Mouse (Mus musculus): ENCODE data around the gene Matk. TPM values are rescaled to one million over a fixed set of nuclear protein-coding genes. Genes with fewer than 3 reads are reported as not detected.

Gene Matk
- polyA plus RNA-seq, 1 experiment from 2014 or later: 48.3 TPM

DNA sequence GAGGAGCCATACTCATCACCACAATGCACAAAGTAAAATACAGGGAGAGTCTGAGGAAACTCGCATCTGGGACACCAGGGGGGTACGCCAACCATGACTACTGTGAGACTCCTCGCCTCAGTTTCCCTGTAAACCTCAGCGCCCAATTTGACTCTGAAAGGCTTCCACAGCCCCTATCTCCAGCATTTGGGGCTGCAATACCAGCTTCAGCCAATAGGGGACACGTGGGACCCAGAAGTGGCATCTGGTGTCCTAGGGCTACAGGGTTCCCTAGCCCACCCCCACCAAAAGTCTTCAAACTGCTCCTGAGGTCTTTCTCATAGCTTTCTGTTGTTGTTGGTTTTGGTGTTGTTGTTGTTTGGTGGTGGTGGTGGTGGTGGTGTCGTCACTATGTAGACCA lies 35.9 kb downstream of the Matk start:
- no peak overlapping the region for H3K4me2 ChIP-seq
- H3K27me3 ChIP-seq (replicated peaks): peaks cover 50% of the 10 kb centered on the region
- WGBS: 38% methylated on average over 6 of the region's 6 CpGs
- peaks cover 33% of the 10 kb centered on the region for H3K4me1 ChIP-seq
- no peak overlapping the region for H3K27ac ChIP-seq (replicated peaks)
- no peaks in the 10 kb centered on the region for H3K36me3 ChIP-seq
- no peak overlapping the region for H3K4me3 ChIP-seq (replicated peaks)
- H3K9ac ChIP-seq (replicated peaks): no peak overlapping the region
- H3K9me3 ChIP-seq (replicated peaks): no peaks in the 10 kb centered on the region
- no peak for ATAC-seq (ENCODE audit: low FRiP score)

DNA sequence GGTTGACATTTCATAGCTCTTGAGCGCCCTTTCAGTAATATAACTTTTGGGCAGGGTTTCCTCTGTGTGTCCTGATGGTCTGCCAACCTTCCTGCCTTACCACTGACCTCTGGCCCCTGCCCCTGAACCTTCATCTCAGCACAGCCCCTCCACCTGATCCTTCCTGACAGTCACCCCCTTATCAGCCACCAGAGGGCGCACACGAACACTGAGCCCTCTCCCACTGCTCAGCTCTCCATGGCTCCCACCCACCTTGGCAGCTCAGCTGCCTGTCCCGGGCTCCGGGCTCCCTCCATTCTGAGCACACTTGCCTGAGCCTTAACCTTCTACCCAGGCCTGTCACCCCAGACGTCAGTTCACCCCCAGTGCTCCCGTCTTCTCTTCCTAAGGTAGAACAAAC lies 36.5 kb downstream of the Matk start:
- Histone ChIP-seq H3K27ac (replicated peaks) (no peak overlapping the region), H3K9me3 (replicated peaks) (no peaks in the 10 kb centered on the region), H3K27me3 (replicated peaks) (peaks cover 43% of the 10 kb centered on the region), H3K4me1 (peaks cover 39% of the 10 kb centered on the region), H3K9ac (replicated peaks) (no peak overlapping the region), H3K4me3 (replicated peaks) (no peak overlapping the region), H3K36me3 (no peaks in the 10 kb centered on the region), H3K4me2 (no peak overlapping the region)
- no peak for ATAC-seq (ENCODE audit: low FRiP score)
- WGBS: 6% methylated on average over 7 of the region's 7 CpGs

DNA sequence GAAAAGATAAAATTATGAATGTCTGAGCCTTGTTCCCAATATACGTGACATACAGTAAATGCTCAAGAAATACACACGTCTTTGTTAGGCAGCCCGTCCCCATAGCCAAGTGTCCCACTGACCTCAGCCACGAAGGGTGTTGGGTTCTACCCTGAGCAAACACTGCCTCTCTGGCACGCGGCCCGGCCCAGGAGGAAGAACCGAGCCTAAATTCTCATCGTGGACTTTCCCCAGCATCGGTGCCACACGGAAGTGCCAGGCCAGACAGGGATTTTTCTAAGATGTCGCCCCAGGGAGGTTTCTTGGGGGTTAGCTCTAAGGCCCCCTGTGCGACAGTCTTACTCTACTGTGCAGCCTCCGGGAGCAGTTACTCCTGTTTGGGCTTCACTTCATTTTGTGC lies 37.1 kb downstream of the Matk start:
- WGBS: 58% methylated on average over 14 of the region's 14 CpGs
- peaks cover 38% of the 10 kb centered on the region for H3K27me3 ChIP-seq (replicated peaks)
- H3K27ac ChIP-seq (replicated peaks): no peak overlapping the region
- H3K36me3 ChIP-seq: no peaks in the 10 kb centered on the region
- H3K4me2 ChIP-seq: no peak overlapping the region
- no peak overlapping the region for H3K9ac ChIP-seq (replicated peaks)
- no peak for ATAC-seq (ENCODE audit: low FRiP score)
- H3K4me3 ChIP-seq (replicated peaks): no peak overlapping the region
- no peaks in the 10 kb centered on the region for H3K9me3 ChIP-seq (replicated peaks)
- H3K4me1 ChIP-seq: peaks cover 44% of the 10 kb centered on the region

DNA sequence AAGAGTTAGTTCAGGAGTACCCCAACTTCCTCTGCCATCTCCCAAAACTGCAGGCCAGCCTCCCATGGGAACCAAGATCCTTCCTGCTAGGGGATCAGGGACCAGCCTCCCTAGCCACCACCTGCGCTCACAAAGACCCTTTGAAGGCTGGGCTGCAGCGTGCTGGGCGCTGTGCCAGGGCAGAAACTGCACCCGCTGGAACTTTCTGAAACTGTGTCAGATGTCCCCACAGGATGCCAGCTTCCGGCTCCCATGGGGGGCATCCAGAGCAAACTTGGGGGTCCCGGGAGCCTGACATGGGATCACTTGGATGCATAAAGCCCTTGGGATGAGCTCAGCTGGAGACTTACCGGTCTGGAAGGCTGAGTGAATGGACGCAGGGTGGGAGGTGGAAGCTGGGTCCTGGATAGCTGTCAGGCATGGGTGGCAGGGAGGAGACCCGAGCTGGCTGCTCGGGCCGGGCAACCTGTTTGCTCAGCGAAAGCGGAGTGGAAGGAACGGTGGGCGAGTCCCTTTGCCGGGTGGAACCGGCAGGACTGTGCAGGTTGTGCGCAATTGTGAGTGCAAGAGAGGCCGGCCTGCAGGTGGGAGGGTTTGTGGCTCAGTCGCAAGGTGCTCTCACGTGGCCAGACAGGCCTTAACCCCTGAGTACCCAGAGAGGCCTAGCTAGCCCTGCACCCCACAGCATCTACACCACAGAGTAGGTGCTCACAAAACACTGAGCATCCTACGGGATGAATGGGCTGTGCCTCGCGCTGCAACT lies 38.1 kb downstream of the Matk start:
- Histone ChIP-seq H3K27me3 (replicated peaks) (peaks cover 30% of the 10 kb centered on the region), H3K4me1 (peaks cover 45% of the 10 kb centered on the region), H3K27ac (replicated peaks) (no peak overlapping the region), H3K36me3 (no peaks in the 10 kb centered on the region), H3K9me3 (replicated peaks) (no peaks in the 10 kb centered on the region), H3K4me2 (peak overlapping the region; percentile 24; the same call in 1 of the 2 replicates), H3K4me3 (replicated peaks) (no peak overlapping the region), H3K9ac (replicated peaks) (no peak overlapping the region)
- WGBS: 12% methylated on average over 24 of the region's 24 CpGs
- no peak for ATAC-seq (ENCODE audit: low FRiP score)

DNA sequence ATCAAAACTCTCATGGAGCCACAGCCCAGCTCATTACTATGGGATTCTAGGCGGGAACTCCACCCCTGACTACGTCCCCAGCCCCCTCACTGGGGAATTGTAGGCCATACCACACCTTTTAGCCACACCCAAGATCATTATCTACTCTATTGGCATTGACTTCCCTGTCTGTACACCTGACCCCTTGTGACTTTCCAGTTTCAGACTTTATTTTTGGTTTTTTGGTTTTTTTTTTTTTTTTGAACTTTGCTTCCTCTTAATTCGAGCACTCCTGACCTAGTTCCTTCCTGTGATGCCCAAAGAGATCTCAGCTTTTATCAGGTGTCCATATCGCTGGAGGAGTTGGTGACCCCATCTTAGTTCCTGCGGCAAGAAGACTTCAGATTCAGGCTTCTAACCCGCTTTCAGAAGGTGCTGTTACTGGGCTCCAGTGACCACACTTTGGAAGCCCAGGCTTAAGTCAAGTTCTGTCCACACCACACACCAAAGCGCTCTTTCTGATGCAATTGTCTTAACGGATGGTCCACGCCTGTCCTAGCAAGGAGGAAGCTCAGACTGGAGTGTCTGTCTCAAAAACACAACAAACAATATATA lies 38.9 kb downstream of the Matk start, which contains the start of gene Tjp3:
TSS of gene Tjp3 (minus strand) at position 71 of the 594 bp plus-strand sequence.
- no peak for ATAC-seq (ENCODE audit: low FRiP score)
- no peaks in the 10 kb centered on the region for H3K9me3 ChIP-seq (replicated peaks)
- peaks cover 30% of the 10 kb centered on the region for H3K27me3 ChIP-seq (replicated peaks)
- WGBS: 80% methylated on average over 9 of the region's 9 CpGs
- peak within 1 kb of the TSS; percentile 90 for H3K4me3 ChIP-seq (replicated peaks)
- H3K9ac ChIP-seq (replicated peaks): no peak within 1 kb of the TSS
- 0 out of 2 replicates have a peak within 1 kb of the TSS, but pooled peaks have one; percentile 4 for H3K27ac ChIP-seq (replicated peaks)
- H3K36me3 ChIP-seq: no peaks in the 10 kb centered on the region
- peak within 1 kb of the TSS; percentile 95 for H3K4me2 ChIP-seq
- peaks cover 46% of the 10 kb centered on the region for H3K4me1 ChIP-seq

DNA sequence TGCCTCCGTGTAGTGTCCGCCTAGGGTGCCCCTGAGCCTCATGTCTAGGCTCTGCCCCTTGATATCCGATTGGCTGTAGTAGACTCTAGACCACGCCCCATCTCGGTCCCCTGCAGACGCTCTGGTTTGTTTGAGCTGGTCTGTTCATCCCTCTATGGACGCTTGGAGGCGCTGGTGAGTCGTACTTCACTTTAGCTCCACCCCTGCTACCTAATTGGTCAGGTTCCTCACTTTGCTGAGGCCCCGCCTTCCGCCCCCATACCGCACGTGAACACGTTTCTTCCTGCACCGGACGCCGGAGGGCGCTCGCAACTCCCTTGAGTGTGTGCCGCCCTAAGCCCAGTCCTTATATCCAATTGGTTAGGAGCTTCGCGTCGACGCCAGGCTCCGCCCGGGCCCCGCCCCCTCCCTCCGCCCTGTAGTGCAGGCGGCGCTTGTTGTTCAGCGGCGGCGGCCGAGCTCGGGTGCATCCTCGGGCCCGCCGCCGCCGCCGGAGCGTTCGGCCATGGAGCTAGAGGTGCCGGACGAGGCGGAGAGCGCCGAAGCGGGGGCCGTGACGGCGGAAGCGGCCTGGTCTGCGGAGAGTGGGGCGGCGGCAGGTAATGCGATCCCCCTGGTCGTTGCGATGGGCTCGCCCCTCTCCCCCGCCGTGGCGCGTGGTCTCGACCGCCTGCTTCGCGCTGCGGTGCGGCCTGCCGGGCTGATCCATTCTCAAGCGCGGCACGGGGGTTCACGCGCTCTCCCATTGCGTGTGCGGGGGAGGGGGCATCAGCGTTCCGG lies 40.0 kb downstream of the Matk start, which contains the start of gene Pip5k1c:
TSS of gene Pip5k1c (plus strand) at position 410 of the 780 bp plus-strand sequence.
- peak within 1 kb of the TSS; percentile 95 for H3K4me2 ChIP-seq
- H3K9me3 ChIP-seq (replicated peaks): no peaks in the 10 kb centered on the region
- H3K9ac ChIP-seq (replicated peaks): peak within 1 kb of the TSS; percentile 91
- ATAC-seq (ENCODE audit: low FRiP score): peak; percentile 94
- H3K4me1 ChIP-seq: peaks cover 51% of the 10 kb centered on the region
- no peaks in the 10 kb centered on the region for H3K36me3 ChIP-seq
- under 1% methylated on average over 80 of the region's 80 CpGs for WGBS
- peak within 1 kb of the TSS; percentile 90 for H3K4me3 ChIP-seq (replicated peaks)
- peak within 1 kb of the TSS; percentile 88 for H3K27ac ChIP-seq (replicated peaks)
- H3K27me3 ChIP-seq (replicated peaks): peaks cover 27% of the 10 kb centered on the region

DNA sequence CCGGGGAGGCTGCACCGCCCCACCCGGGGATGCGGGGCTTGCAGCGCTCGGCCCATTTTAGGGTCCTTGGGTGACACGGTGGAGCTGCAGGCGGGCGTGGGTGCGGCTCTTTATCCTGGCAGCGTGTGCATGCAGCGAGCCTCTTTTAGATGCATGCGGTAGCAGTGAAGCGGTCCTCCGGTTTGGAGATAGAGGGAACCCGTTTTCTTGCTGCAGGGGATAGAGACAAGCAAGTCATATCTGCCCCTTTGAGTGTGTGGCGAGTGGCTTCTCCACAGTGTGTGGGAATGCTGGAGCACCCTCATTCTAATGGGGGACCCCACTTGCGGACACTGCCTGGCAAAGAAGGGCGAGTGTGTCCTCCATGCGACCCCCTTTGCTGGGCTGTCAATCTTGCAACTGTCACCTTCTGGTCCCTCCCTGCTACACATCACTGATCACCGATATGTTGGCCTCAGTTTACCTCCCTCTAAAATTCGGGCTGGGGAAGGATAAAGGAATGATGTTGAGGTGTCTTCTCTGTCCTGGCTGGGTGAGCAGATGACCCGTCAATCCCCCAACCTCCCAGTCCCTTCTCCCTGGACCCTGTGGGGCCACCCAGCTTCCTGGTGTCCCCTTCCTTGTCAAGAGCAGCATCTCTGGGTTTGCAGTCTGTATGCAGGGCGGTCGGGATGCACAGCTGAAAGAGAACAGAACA lies 40.7 kb downstream of the Matk start:
- H3K9ac ChIP-seq (replicated peaks): peak overlapping the region; percentile 91
- peak; percentile 25 for ATAC-seq (ENCODE audit: low FRiP score)
- H3K27me3 ChIP-seq (replicated peaks): peaks cover 22% of the 10 kb centered on the region
- no peaks in the 10 kb centered on the region for H3K36me3 ChIP-seq
- H3K9me3 ChIP-seq (replicated peaks): no peaks in the 10 kb centered on the region
- WGBS: 3% methylated on average over 25 of the region's 25 CpGs
- H3K4me1 ChIP-seq: peaks cover 52% of the 10 kb centered on the region
- peak overlapping the region; percentile 95 for H3K4me2 ChIP-seq
- H3K4me3 ChIP-seq (replicated peaks): peak overlapping the region; percentile 90
- H3K27ac ChIP-seq (replicated peaks): peak overlapping the region; percentile 88

DNA sequence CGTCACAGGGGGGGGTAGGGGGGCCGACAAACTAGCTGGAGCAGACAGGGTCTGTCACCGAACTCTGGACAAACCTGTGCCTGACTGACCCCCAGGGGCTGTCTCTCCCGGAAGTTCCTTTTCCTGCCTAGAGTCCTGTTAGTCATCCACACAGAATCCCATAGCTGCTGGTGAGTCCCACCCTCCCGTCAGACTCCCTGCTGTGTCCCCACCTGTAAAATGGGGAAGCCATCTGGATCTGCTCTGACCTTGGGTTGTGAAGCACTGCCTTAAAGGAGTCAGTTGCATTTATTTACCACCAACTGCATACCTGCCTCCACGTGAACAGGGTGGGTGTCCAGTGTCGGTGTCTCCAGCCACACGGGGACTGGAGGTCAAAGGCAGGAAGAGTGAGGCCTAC lies 41.7 kb downstream of the Matk start:
- Histone ChIP-seq H3K27ac (replicated peaks) (peak overlapping the region; percentile 88; the same call in 1 of the 2 replicates), H3K27me3 (replicated peaks) (peaks cover 19% of the 10 kb centered on the region), H3K9me3 (replicated peaks) (no peaks in the 10 kb centered on the region), H3K4me3 (replicated peaks) (peak overlapping the region; percentile 90), H3K36me3 (no peaks in the 10 kb centered on the region), H3K4me2 (peak overlapping the region; percentile 95), H3K4me1 (peaks cover 51% of the 10 kb centered on the region), H3K9ac (replicated peaks) (peak overlapping the region; percentile 91)
- 46% methylated on average over 8 of the region's 8 CpGs for WGBS
- no peak for ATAC-seq (ENCODE audit: low FRiP score)

DNA sequence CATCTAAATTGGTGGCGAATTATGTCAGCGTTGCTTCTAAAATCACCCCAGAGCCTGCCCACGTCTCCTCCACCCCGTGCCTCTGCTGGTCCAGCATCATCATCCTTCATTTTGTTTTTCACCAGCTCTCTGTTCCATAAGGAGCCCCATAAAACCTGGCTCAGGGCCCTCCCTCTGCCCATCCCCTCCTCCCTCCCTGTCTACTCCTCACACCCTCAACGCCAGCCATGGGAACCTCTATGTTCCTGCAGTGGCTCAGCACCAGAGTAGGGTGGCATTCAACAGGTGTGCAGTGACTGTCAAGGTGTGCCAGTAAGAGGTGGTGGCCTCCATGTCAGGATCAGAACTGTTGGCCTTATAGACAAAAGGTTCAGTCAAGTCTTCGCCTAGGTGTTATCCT lies 42.5 kb downstream of the Matk start:
- H3K4me1 ChIP-seq: peaks cover 47% of the 10 kb centered on the region
- H3K27me3 ChIP-seq (replicated peaks): peaks cover 13% of the 10 kb centered on the region
- H3K4me3 ChIP-seq (replicated peaks): no peak overlapping the region
- peak overlapping the region; percentile 95 for H3K4me2 ChIP-seq
- H3K36me3 ChIP-seq: no peaks in the 10 kb centered on the region
- 0 out of 2 replicates have a peak overlapping the region, but pooled peaks have one; percentile 91 for H3K9ac ChIP-seq (replicated peaks)
- H3K27ac ChIP-seq (replicated peaks): no peak overlapping the region
- WGBS: 98% methylated on average over 6 of the region's 6 CpGs
- no peak for ATAC-seq (ENCODE audit: low FRiP score)
- H3K9me3 ChIP-seq (replicated peaks): no peaks in the 10 kb centered on the region

DNA sequence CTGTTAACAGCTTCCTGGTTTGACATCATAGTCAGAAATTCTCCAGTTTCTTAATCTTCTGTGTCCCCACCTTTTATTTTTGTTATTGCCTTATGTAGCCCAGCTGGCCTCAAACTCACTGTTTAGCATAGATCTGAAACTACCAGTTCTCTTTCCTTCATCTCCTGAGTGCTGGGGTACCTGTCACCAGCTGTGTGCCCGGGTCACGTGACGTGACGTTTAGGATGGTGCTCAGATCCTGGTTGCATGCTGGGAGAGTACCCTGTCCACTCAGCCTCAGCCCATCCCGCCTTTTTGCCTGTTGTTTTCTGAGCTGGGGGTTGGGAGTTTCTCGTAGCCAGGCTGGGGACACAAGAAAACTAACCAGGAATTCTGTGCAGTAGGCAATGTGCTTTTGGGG lies 44.5 kb downstream of the Matk start:
- H3K4me2 ChIP-seq: no peak overlapping the region
- H3K36me3 ChIP-seq: no peaks in the 10 kb centered on the region
- H3K4me3 ChIP-seq (replicated peaks): no peak overlapping the region
- no peaks in the 10 kb centered on the region for H3K9me3 ChIP-seq (replicated peaks)
- no peaks in the 10 kb centered on the region for H3K27me3 ChIP-seq (replicated peaks)
- H3K9ac ChIP-seq (replicated peaks): no peak overlapping the region
- 85% methylated on average over 6 of the region's 6 CpGs for WGBS
- ATAC-seq (ENCODE audit: low FRiP score): no peak
- 0 out of 2 replicates have a peak overlapping the region, but pooled peaks have one; percentile 23 for H3K27ac ChIP-seq (replicated peaks)
- peaks cover 50% of the 10 kb centered on the region for H3K4me1 ChIP-seq

DNA sequence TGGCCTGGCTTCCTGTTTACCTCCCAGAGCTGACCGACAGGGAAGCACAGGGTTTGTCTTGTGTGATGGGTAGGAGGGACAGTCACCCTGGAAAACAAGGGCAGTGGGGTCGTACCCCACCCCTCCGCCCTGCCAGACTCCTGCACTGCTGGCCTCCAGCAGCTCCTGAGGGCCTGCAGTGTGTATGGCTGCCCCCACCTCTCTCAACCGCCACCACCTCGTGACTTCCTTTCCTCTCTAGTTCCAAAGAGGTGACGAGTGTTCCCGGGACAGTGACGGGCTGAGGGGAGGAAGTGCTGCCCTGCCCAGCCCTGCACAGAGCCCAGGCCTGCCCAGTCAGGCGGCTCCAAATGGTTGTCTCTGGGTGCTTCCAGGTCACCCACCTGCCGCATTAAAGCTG lies 45.1 kb downstream of the Matk start:
- Histone ChIP-seq H3K4me1 (peaks cover 56% of the 10 kb centered on the region), H3K4me2 (no peak overlapping the region), H3K36me3 (no peaks in the 10 kb centered on the region), H3K4me3 (replicated peaks) (no peak overlapping the region), H3K27ac (replicated peaks) (0 out of 2 replicates have a peak overlapping the region, but pooled peaks have one; percentile 23), H3K27me3 (replicated peaks) (no peaks in the 10 kb centered on the region), H3K9ac (replicated peaks) (no peak overlapping the region), H3K9me3 (replicated peaks) (no peaks in the 10 kb centered on the region)
- no peak for ATAC-seq (ENCODE audit: low FRiP score)
- 72% methylated on average over 10 of the region's 10 CpGs for WGBS

Data from neural tube, embryonic 15.5 days (tissue).